Mouse (Mus musculus) naive thymus-derived CD4-positive, alpha-beta T cell, adult 5 months (primary cell): Measurements from ENCODE around the gene Nat9. TPM values are rescaled to one million over a fixed set of nuclear protein-coding genes. Genes with fewer than 3 reads are reported as not detected.

ENCODE experiments used
- polyA plus RNA-seq: library from polyadenylated mRNA; unstranded; fragments of 100-300 nt; shearing (Covaris generic); gene quantifications from one replicate; pipeline ENCODE4 v1.2.1, GENCODE M21; 2017

The Nat9 gene
- 9.5 TPM for polyA plus RNA-seq

DNA sequence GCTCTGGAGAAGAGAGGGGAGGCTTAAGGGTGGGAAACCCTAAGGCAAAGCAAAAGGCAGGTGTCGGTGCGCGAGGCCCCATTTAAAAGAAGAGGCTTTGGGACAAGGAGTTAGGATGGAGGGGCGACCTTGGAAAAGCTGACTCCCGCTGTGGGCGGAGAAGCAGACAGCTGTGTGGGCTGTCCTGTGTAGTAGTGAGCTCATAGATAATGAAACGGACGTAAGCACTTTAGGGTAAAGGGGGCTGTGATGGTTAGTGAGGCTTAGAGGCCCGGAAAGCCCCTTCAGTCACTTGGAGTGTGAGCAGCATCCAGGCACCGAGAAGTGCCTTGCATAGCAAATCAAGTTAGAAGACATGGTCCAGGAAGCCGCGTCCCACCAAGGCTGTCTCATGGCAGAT, at the start of gene Nat9:
Gene Nat9, minus strand, starts transcription at position 167 of the 400 bp plus-strand sequence.

GRCm38 (mm10) chr11:115187224-115187639, 427 bp downstream of the Nat9 start, which contains the start of gene Tmem104:
TSS of gene Tmem104 (plus strand) at chr11:115187487.

DNA sequence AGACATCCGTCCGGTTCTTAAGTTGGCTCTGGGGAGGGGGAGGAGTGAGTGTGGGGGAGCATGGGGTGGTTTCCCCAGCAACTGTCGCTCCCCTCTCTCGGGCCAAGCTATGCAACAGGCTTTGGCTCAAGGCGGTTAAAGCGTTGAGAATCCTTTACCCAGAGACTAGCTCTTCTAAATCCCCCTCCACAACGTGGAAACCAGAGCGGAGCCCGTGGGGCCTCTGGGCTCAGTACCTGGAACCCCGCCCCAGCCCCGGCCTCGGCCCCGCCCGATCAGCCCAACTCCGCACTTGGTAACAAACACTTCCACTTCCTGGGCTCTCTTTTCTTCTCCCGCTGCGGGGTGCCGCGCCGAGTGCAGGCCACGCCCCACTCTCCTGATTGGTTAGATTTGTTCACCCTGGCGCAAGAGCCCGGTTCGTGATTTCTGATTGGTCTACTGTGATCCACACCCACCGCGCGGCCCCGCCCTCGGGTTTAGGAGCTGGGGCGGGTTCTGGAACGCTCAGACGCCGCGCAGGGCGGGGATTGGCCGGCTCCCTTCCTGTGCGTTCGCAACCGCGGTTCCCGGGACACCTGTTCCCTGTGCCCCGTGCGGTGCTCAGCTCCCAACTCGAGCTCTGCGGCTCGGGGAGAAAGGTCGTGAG, 24.7 kb downstream of the Nat9 start, which contains the start of gene Slc9a3r1:
Gene Slc9a3r1, plus strand, starts transcription at position 510 of the 649 bp plus-strand sequence.

GRCm38 (mm10) chr11:115133800-115134199, 53.9 kb downstream of the Nat9 start, which contains the start of gene Cd300lf:
TSS of gene Cd300lf (minus strand) at chr11:115133992.

Other genes starting within 250 kb of the Nat9 start
- gene Cd300c, start 218.7 kb downstream of the Nat9 start, polyA plus RNA-seq, result not detected
- gene Cd300ld, start 197.9 kb downstream of the Nat9 start, polyA plus RNA-seq, result not detected
- gene Cd300c2, start 186.0 kb downstream of the Nat9 start, polyA plus RNA-seq, result not detected
- gene Cd300ld2, start 171.7 kb downstream of the Nat9 start, polyA plus RNA-seq, result not detected
- not detected for gene Cd300ld4, start 160.8 kb downstream of the Nat9 start, polyA plus RNA-seq
- gene Cd300ld5, start 150.1 kb downstream of the Nat9 start, polyA plus RNA-seq, result not detected
- gene Cd300ld3, start 139.4 kb downstream of the Nat9 start, polyA plus RNA-seq, result not detected
- gene Cd300e, start 125.7 kb downstream of the Nat9 start, polyA plus RNA-seq, result not detected
- gene Rab37, start 96.4 kb downstream of the Nat9 start, polyA plus RNA-seq, result 45.1 TPM
- gene Cd300lf, start 53.9 kb downstream of the Nat9 start, polyA plus RNA-seq, result 0.29 TPM
- 167 TPM for gene Slc9a3r1, start 24.5 kb downstream of the Nat9 start, polyA plus RNA-seq
- 11.7 TPM for gene Tmem104, start 372 bp downstream of the Nat9 start, polyA plus RNA-seq
- not detected for gene Grin2c, start 79.4 kb upstream of the Nat9 start, polyA plus RNA-seq
- gene Fdxr, start 89.2 kb upstream of the Nat9 start, polyA plus RNA-seq, result 16.2 TPM
- 0.27 TPM for gene Fads6, start 109.8 kb upstream of the Nat9 start, polyA plus RNA-seq
- gene Otop2, start 119.3 kb upstream of the Nat9 start, polyA plus RNA-seq, result not detected
- not detected for gene Ush1g, start 134.2 kb upstream of the Nat9 start, polyA plus RNA-seq
- not detected for gene Otop3, start 146.9 kb upstream of the Nat9 start, polyA plus RNA-seq
- 60.2 TPM for gene Hid1, start 179.9 kb upstream of the Nat9 start, polyA plus RNA-seq
- gene Cdr2l, start 194.1 kb upstream of the Nat9 start, polyA plus RNA-seq, result 0.55 TPM
- 102 TPM for gene Mrpl58, start 215.9 kb upstream of the Nat9 start, polyA plus RNA-seq
- gene Atp5h, start 232.1 kb upstream of the Nat9 start, polyA plus RNA-seq, result 486 TPM
- 106 TPM for gene Kctd2, start 232.3 kb upstream of the Nat9 start, polyA plus RNA-seq